Mouse (Mus musculus): Measurements from ENCODE around the gene Gm15557. TPM values are rescaled to one million over a fixed set of nuclear protein-coding genes. Genes with fewer than 3 reads are reported as not detected.

Gm15557 gene
- polyA plus RNA-seq, 1 experiment, result not detected

DNA sequence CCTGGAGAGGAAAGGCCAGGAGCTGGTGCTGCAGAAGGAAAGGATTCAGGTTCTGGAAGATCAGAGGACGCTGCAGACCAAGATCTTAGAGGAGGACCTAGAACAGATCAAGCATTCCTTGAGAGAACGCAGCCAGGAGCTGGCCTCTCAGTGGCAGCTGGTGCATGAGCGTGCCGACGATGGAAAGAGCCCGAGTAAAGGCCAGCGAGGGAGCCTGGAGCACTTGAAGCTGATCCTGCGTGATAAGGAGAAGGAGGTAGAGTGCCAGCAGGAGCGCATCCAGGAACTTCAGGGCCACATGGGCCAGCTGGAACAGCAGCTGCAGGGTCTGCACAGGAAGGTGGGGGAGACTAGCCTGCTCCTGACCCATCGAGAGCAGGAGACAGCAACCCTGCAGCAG lies 50.6 kb downstream of the Gm15557 start:
- Histone ChIP-seq H3K4me3 (replicated peaks; ENCODE audit: control insufficient read depth, low read depth, low read length) (no peak overlapping the region), H3K4me1 (ENCODE audit: control insufficient read depth, insufficient read depth, low read length) (no peaks in the 10 kb centered on the region), H3K27ac (ENCODE audit: control insufficient read depth, insufficient read depth, low read depth, low read length, poor library complexity) (no peak overlapping the region)
- 90% methylated on average over 10 of the region's 10 CpGs for WGBS
- TF ChIP-seq CTCF (IDR thresholded peaks at IDR 0.05; ENCODE audit: control insufficient read depth, insufficient read depth, low read length) (no peak), POLR2A (IDR thresholded peaks at IDR 0.05; ENCODE audit: borderline replicate concordance, control insufficient read depth, low read depth, low read length) (no peak)

GRCm38 (mm10) chr2:155991863-155992321 lies 51.4 kb downstream of the Gm15557 start:
- WGBS, result 76% methylated on average over 14 of the region's 14 CpGs
- TF ChIP-seq CTCF (IDR thresholded peaks at IDR 0.05; ENCODE audit: control insufficient read depth, insufficient read depth, low read length) (no peak), POLR2A (IDR thresholded peaks at IDR 0.05; ENCODE audit: borderline replicate concordance, control insufficient read depth, low read depth, low read length) (no peak; the same call in 1 of the 2 replicates)
- H3K4me3 ChIP-seq (replicated peaks; ENCODE audit: control insufficient read depth, low read depth, low read length), result no peak overlapping the region
- H3K4me1 ChIP-seq (ENCODE audit: control insufficient read depth, insufficient read depth, low read length), result no peaks in the 10 kb centered on the region
- no peak overlapping the region; the same call in 1 of the 2 replicates for H3K27ac ChIP-seq (ENCODE audit: control insufficient read depth, insufficient read depth, low read depth, low read length, poor library complexity)

Other genes with a start within 250 kb of the Gm15557 start
- gene Trpc4ap, start 248.3 kb upstream of the Gm15557 start, polyA plus RNA-seq (2011; ENCODE audit: insufficient read depth, insufficient read length, low replicate concordance, missing spikeins), result 31.7 and 47.0 TPM in 2 replicates
- 13.1 and 17.6 TPM in 2 replicates for gene Edem2, start 211.3 kb upstream of the Gm15557 start, polyA plus RNA-seq (2011; ENCODE audit: insufficient read depth, insufficient read length, low replicate concordance, missing spikeins)
- gene Gm17581, start 204.9 kb upstream of the Gm15557 start, polyA plus RNA-seq (2011; ENCODE audit: insufficient read depth, insufficient read length, low replicate concordance, missing spikeins), result not detected in 2 replicates
- gene Procr, start 189.6 kb upstream of the Gm15557 start, polyA plus RNA-seq (2011; ENCODE audit: insufficient read depth, insufficient read length, low replicate concordance, missing spikeins), result 1.6 TPM in 1 of 2 replicates, not detected in the other
- not detected in 2 replicates for gene Mmp24, start 165.4 kb upstream of the Gm15557 start, polyA plus RNA-seq (2011; ENCODE audit: insufficient read depth, insufficient read length, low replicate concordance, missing spikeins)
- 7.8 and 17.8 TPM in 2 replicates for gene BC029722, start 121.3 kb upstream of the Gm15557 start, polyA plus RNA-seq (2011; ENCODE audit: insufficient read depth, insufficient read length, low replicate concordance, missing spikeins)
- 88.2 and 146 TPM in 2 replicates for gene Eif6, start 113.8 kb upstream of the Gm15557 start, polyA plus RNA-seq (2011; ENCODE audit: insufficient read depth, insufficient read length, low replicate concordance, missing spikeins)
- not detected in 2 replicates for gene Fam83c, start 105.9 kb upstream of the Gm15557 start, polyA plus RNA-seq (2011; ENCODE audit: insufficient read depth, insufficient read length, low replicate concordance, missing spikeins)
- 7.6 and 14.9 TPM in 2 replicates for gene Uqcc1, start 10.4 kb upstream of the Gm15557 start, polyA plus RNA-seq (2011; ENCODE audit: insufficient read depth, insufficient read length, low replicate concordance, missing spikeins)
- not detected in 2 replicates for gene Gdf5, start 4.6 kb downstream of the Gm15557 start, polyA plus RNA-seq (2011; ENCODE audit: insufficient read depth, insufficient read length, low replicate concordance, missing spikeins)
- 24.0 and 39.1 TPM in 2 replicates for gene Cep250, start 15.7 kb downstream of the Gm15557 start, polyA plus RNA-seq (2011; ENCODE audit: insufficient read depth, insufficient read length, low replicate concordance, missing spikeins)
- gene 6430550D23Rik, start 67.2 kb downstream of the Gm15557 start, polyA plus RNA-seq (2011; ENCODE audit: insufficient read depth, insufficient read length, low replicate concordance, missing spikeins), result 0.83 and 1.5 TPM in 2 replicates
- 66.9 and 70.5 TPM in 2 replicates for gene Ergic3, start 67.3 kb downstream of the Gm15557 start, polyA plus RNA-seq (2011; ENCODE audit: insufficient read depth, insufficient read length, low replicate concordance, missing spikeins)
- gene Fer1l4, start 112.2 kb downstream of the Gm15557 start, polyA plus RNA-seq (2011; ENCODE audit: insufficient read depth, insufficient read length, low replicate concordance, missing spikeins), result not detected in 2 replicates
- gene Spag4, start 124.4 kb downstream of the Gm15557 start, polyA plus RNA-seq (2011; ENCODE audit: insufficient read depth, insufficient read length, low replicate concordance, missing spikeins), result 0.99 and 5.4 TPM in 2 replicates
- gene Cpne1, start 171.2 kb downstream of the Gm15557 start, polyA plus RNA-seq (2011; ENCODE audit: insufficient read depth, insufficient read length, low replicate concordance, missing spikeins), result 3.9 and 10.5 TPM in 2 replicates
- gene Rbm12, start 171.2 kb downstream of the Gm15557 start, polyA plus RNA-seq (2011; ENCODE audit: insufficient read depth, insufficient read length, low replicate concordance, missing spikeins), result 5.8 and 6.2 TPM in 2 replicates
- 5.8 and 24.5 TPM in 2 replicates for gene Gm28036, start 186.4 kb downstream of the Gm15557 start, polyA plus RNA-seq (2011; ENCODE audit: insufficient read depth, insufficient read length, low replicate concordance, missing spikeins)
- 109 and 111 TPM in 2 replicates for gene Romo1, start 203.3 kb downstream of the Gm15557 start, polyA plus RNA-seq (2011; ENCODE audit: insufficient read depth, insufficient read length, low replicate concordance, missing spikeins)
- gene Nfs1, start 203.5 kb downstream of the Gm15557 start, polyA plus RNA-seq (2011; ENCODE audit: insufficient read depth, insufficient read length, low replicate concordance, missing spikeins), result 13.1 and 24.7 TPM in 2 replicates
- gene Rbm39, start 239.5 kb downstream of the Gm15557 start, polyA plus RNA-seq (2011; ENCODE audit: insufficient read depth, insufficient read length, low replicate concordance, missing spikeins), result 221 and 329 TPM in 2 replicates